Mouse (Mus musculus) stomach, postnatal 0 days (tissue): ENCODE data around the gene Krt73.

Experiments
- CTCF ChIP-seq: IDR thresholded peaks from 2 replicates; pipeline ENCODE4 v1.5.1; 2016; ENCODE audit warnings: antibody characterized with exemption, low read depth, mild to moderate bottlenecking, moderate library complexity
- EP300 ChIP-seq: optimal IDR thresholded peaks from 2 replicates; pipeline ENCODE3; 2016; ENCODE audit warnings: antibody characterized with exemption

DNA sequence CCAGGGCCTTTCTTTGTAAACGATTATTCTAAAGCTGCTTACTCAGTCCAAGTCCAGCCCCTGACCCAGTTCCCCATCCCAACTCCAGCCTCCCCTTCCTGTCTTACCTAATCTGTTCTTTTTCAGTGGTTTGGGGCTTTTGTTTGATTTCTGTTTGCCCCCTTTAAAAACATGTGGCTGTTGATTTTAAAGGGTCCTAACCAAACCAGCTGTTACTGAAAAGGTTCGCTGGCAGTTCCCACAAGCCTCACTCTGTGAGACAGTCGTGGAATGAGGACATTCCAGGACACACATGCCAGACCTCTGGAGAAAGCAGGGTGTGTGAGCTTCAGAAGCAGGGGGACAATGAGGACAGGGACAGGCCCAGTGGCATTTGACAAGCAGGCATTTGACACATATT, 19.6 kb upstream of the Krt73 start:
- TF ChIP-seq CTCF (no peak), EP300 (no peak)
